ENCODE assay signal across 15 mouse cellular contexts in genomic region chr10:67209916-67210675, GRCm38 (mm10).
DNase-seq lines count a peak whose midpoint lies in the region; ATAC-seq and TF ChIP-seq lines count a peak whose summit lies in the region.
"Had no signal": no experiment of that assay in that cellular context is flagged by ENCODE, and none has a peak within 500 bp of the region (broad histone marks: within the 10 kb centered on the region; RNA-seq: fewer than 3 reads in every experiment).

No protein-coding gene starts in this region.

- 0 out of 2 replicates have a peak, but pooled peaks cover 3% of the 10 kb centered on the region for H3K4me1 ChIP-seq in intestine, postnatal 0 days (replicated peaks; ENCODE audit: control insufficient read depth, insufficient read depth, low read length)
- H3K4me1 ChIP-seq in intestine, embryonic 16.5 days (ENCODE audit: control insufficient read depth, insufficient read depth, low read length) = 0 out of 2 replicates have a peak, but pooled peaks cover 3% of the 10 kb centered on the region
- H3K4me1 ChIP-seq in thymus, adult 2 months (replicated peaks; ENCODE audit: control insufficient read depth, insufficient read depth, low read length) = peaks cover 6% of the 10 kb centered on the region

- 54% methylated on average over 4 of the region's 4 CpGs for WGBS in intestine, postnatal 0 days
- WGBS in intestine, embryonic 16.5 days = 52% methylated on average over 4 of the region's 4 CpGs
- WGBS in thymus, adult 2 months = 23% methylated on average over 4 of the region's 4 CpGs

- H3K4me2 ChIP-seq in intestine, postnatal 0 days (replicated peaks; ENCODE audit: low read depth) = no peak overlapping the region
- no peak overlapping the region for H3K4me2 ChIP-seq in intestine, embryonic 16.5 days (ENCODE audit: low read depth, low read length)
- H3K4me2 ChIP-seq: embryonic facial prominence, embryonic 15.5 days; liver, embryonic 13.5 days; midbrain, embryonic 12.5 days had no signal

- TF ChIP-seq POLR2A in thymus, adult 2 months (IDR thresholded peaks at IDR 0.05; ENCODE audit: control insufficient read depth, extremely low read depth, insufficient read depth, low read length, poor library complexity) = no peak

- no peaks in the 10 kb centered on the region for H3K27me3 ChIP-seq in intestine, postnatal 0 days (replicated peaks; ENCODE audit: control insufficient read depth, insufficient read depth, low read length)
- no peaks in the 10 kb centered on the region for H3K27me3 ChIP-seq in intestine, embryonic 16.5 days (replicated peaks; ENCODE audit: control insufficient read depth, insufficient read depth, low read length)
- no peaks in the 10 kb centered on the region for H3K27me3 ChIP-seq in thymus, adult 2 months (ENCODE audit: control insufficient read depth, insufficient read depth, low read length)
- H3K27me3 ChIP-seq: embryonic facial prominence, embryonic 15.5 days; liver, embryonic 13.5 days; midbrain, embryonic 12.5 days had no signal

- H3K27ac ChIP-seq in intestine, postnatal 0 days (ENCODE audit: low read depth, low read length) = no peak overlapping the region
- H3K27ac ChIP-seq in intestine, embryonic 16.5 days (ENCODE audit: low read length) = no peak overlapping the region
- no peak overlapping the region for H3K27ac ChIP-seq in thymus, adult 2 months (ENCODE audit: control insufficient read depth, insufficient read depth, low read length)
- H3K27ac ChIP-seq: embryonic facial prominence, embryonic 15.5 days; liver, embryonic 13.5 days; midbrain, embryonic 12.5 days had no signal

- DNase-seq in thymus, adult 2 months = peak; percentile 19
- no peak for DNase-seq in thymus, postnatal 25 days
- DNase-seq in gastrocnemius, adult 18-20 months (ENCODE audit: low spot score) = no peak
- DNase-seq in cerebellum, postnatal 36 days = no peak
- DNase-seq: cerebellum, postnatal 25 days; forebrain, postnatal 0 days; heart, postnatal 4 days; kidney, adult 8-10 months; layer of hippocampus, postnatal 36 days; liver, embryonic 13.5 days had no signal

- no peak overlapping the region for H3K4me3 ChIP-seq in intestine, postnatal 0 days (ENCODE audit: low read depth, low read length)
- no peak overlapping the region for H3K4me3 ChIP-seq in intestine, embryonic 16.5 days (ENCODE audit: low read length)
- no peak overlapping the region for H3K4me3 ChIP-seq in thymus, adult 2 months (ENCODE audit: control insufficient read depth, insufficient read depth, low read length)
- H3K4me3 ChIP-seq: embryonic facial prominence, embryonic 15.5 days; liver, embryonic 13.5 days; midbrain, embryonic 12.5 days had no signal

- no peaks in the 10 kb centered on the region for H3K9me3 ChIP-seq in intestine, postnatal 0 days (ENCODE audit: control insufficient read depth)
- no peaks in the 10 kb centered on the region for H3K9me3 ChIP-seq in intestine, embryonic 16.5 days (ENCODE audit: control insufficient read depth, low read length)
- H3K9me3 ChIP-seq: embryonic facial prominence, embryonic 15.5 days; liver, embryonic 13.5 days; midbrain, embryonic 12.5 days had no signal

- no peaks in the 10 kb centered on the region for H3K36me3 ChIP-seq in intestine, postnatal 0 days (ENCODE audit: control insufficient read depth, insufficient read depth)
- no peaks in the 10 kb centered on the region for H3K36me3 ChIP-seq in intestine, embryonic 16.5 days (ENCODE audit: control insufficient read depth, insufficient read depth, low read length)
- H3K36me3 ChIP-seq in thymus, adult 2 months (ENCODE audit: control insufficient read depth, insufficient read depth, low read length) = no peaks in the 10 kb centered on the region
- H3K36me3 ChIP-seq: embryonic facial prominence, embryonic 15.5 days; liver, embryonic 13.5 days had no signal

- TF ChIP-seq CTCF in intestine, postnatal 0 days (IDR thresholded peaks at IDR 0.05; ENCODE audit: low read depth) = peak; percentile 24; the same call in 1 of the 2 replicates
- TF ChIP-seq CTCF in thymus, adult 2 months (IDR thresholded peaks at IDR 0.05; ENCODE audit: borderline replicate concordance, control insufficient read depth, extremely low read depth, insufficient read depth, low read length, poor library complexity) = no peak

- no peak for ATAC-seq in intestine, postnatal 0 days
- ATAC-seq in intestine, embryonic 16.5 days = no peak
- ATAC-seq in hematopoietic stem cell, adult 5-6 weeks (replicated peaks in 1 of 2; ENCODE audit: insufficient read depth in 1 of 2, low FRiP score in 2 of 2, low TSS enrichment in 1 of 2, low read depth in 1 of 2, poor library complexity in 2 of 2, severe bottlenecking in 2 of 2) = peak; percentile 62
- ATAC-seq: forebrain, postnatal 0 days had no signal

- H3K9ac ChIP-seq in intestine, postnatal 0 days (ENCODE audit: low read depth, low read length) = no peak overlapping the region
- H3K9ac ChIP-seq in intestine, embryonic 16.5 days (ENCODE audit: low read depth, low read length) = no peak overlapping the region
- H3K9ac ChIP-seq: embryonic facial prominence, embryonic 15.5 days; forebrain, postnatal 0 days; liver, embryonic 13.5 days; midbrain, embryonic 12.5 days had no signal

Comparison
In these comparisons a context has a peak if more than half of its experiments do, and no peak if none do; other contexts are left out.
1. ATAC-seq: peak in hematopoietic stem cell, adult 5-6 weeks (2 of 2); none in intestine, postnatal 0 days (single experiment) and intestine, embryonic 16.5 days (single experiment).